Mouse (Mus musculus) lung, postnatal 25 days (tissue): ENCODE results near the gene Gm20824.
"Not testable (repeated sequence)": the region's sequence is repeated elsewhere in the genome, so short reads cannot be mapped to it uniquely, and the experiment has no call there.

ENCODE experiments used
- DNase-seq: peaks from one replicate; pipeline ENCODE4 v3.0.0; 2022; ENCODE audit warnings: low spot score

Gm20824 gene

DNA sequence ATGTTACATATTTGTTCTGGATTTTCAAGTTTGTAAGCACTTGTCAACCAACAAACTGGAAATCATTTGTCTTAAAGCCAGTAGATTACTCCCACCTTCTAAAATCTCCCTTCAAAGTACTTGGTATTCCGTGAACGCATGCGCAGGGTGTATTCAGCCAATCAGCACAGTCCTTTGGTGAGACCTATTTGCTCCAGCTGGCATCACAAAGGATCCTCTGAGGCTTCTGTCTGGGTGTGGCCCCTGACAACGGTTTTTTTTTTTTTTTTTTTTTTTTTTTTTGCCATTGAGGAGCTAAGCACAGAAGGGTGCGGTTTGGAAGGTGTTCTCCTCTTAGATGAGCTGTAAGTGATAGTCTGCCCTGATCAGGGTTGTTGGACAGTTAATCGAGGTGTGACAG is at the start of gene Gm20824:
Gm20824 (plus strand) TSS at position 301 of the 400 bp plus-strand sequence.
- DNase-seq, result not testable (repeated sequence)
